Mouse (Mus musculus) forebrain, embryonic 16.5 days (tissue): Measurements from ENCODE around the gene Dennd6b. TPM values are rescaled to one million over a fixed set of nuclear protein-coding genes. Genes with fewer than 3 reads are reported as not detected.

ENCODE experiments used
- microRNA-seq: library from miRNA; unstranded; fragments of <30 nt; microRNA quantifications from one replicate; pipeline ENCODE4, GENCODE M21; 2017
- polyA plus RNA-seq: library from polyadenylated mRNA; unstranded; fragments of >200 nt; fragmentation: Nextera tagmentation; extraction: Ambion mirVana; gene quantifications from 2 replicates; pipeline ENCODE4 v1.2.1, GENCODE M21; 2015

Dennd6b gene
- polyA plus RNA-seq, 1 experiment from 2014 or later: 83.2 TPM

Small RNAs within 50 kb of the gene (microRNA-seq; reads per million reads assigned to microRNA genes)
- gene Mir6958: 5.8 reads per million, percentile 24 among the genes with 10 or more reads in this experiment
- not detected for gene Mir7118

Other genes starting within 250 kb of the Dennd6b start
- 0.07 and 0.08 TPM in 2 replicates for gene Ttll8, start 242.1 kb downstream of the Dennd6b start, polyA plus RNA-seq
- 33.5 and 36.4 TPM in 2 replicates for gene Mlc1, start 217.5 kb downstream of the Dennd6b start, polyA plus RNA-seq
- not detected in 2 replicates for gene Mov10l1, start 213.6 kb downstream of the Dennd6b start, polyA plus RNA-seq
- 2.6 and 4.9 TPM in 2 replicates for gene Panx2, start 136.8 kb downstream of the Dennd6b start, polyA plus RNA-seq
- gene Trabd, start 121.4 kb downstream of the Dennd6b start, polyA plus RNA-seq: 36.2 and 39.8 TPM in 2 replicates
- 22.2 and 24.2 TPM in 2 replicates for gene Selenoo, start 107.4 kb downstream of the Dennd6b start, polyA plus RNA-seq
- 16.8 and 22.1 TPM in 2 replicates for gene Tubgcp6, start 73.4 kb downstream of the Dennd6b start, polyA plus RNA-seq
- 39.5 and 46.0 TPM in 2 replicates for gene Hdac10, start 67.8 kb downstream of the Dennd6b start, polyA plus RNA-seq
- 4.1 and 5.7 TPM in 2 replicates for gene Mapk12, start 55.8 kb downstream of the Dennd6b start, polyA plus RNA-seq
- 39.1 and 46.8 TPM in 2 replicates for gene Mapk11, start 46.9 kb downstream of the Dennd6b start, polyA plus RNA-seq
- 112 and 126 TPM in 2 replicates for gene Plxnb2, start 15.7 kb downstream of the Dennd6b start, polyA plus RNA-seq
- gene Ppp6r2, start 15.1 kb upstream of the Dennd6b start, polyA plus RNA-seq: 77.8 and 90.8 TPM in 2 replicates
- 81.8 and 97.2 TPM in 2 replicates for gene Sbf1, start 118.8 kb upstream of the Dennd6b start, polyA plus RNA-seq
- gene Adm2, start 126.2 kb upstream of the Dennd6b start, polyA plus RNA-seq: not detected in 2 replicates
- not detected in 2 replicates for gene Miox, start 137.9 kb upstream of the Dennd6b start, polyA plus RNA-seq
- 29.5 and 32.3 TPM in 2 replicates for gene Lmf2, start 159.2 kb upstream of the Dennd6b start, polyA plus RNA-seq
- 138 and 140 TPM in 2 replicates for gene Ncaph2, start 159.2 kb upstream of the Dennd6b start, polyA plus RNA-seq
- 10.1 and 14.1 TPM in 2 replicates for gene Sco2, start 177.3 kb upstream of the Dennd6b start, polyA plus RNA-seq
- 1.7 and 2.6 TPM in 2 replicates for gene Tymp, start 180.5 kb upstream of the Dennd6b start, polyA plus RNA-seq
- gene Odf3b, start 182.8 kb upstream of the Dennd6b start, polyA plus RNA-seq: 1.9 and 3.3 TPM in 2 replicates
- not detected in 2 replicates for gene Klhdc7b, start 188.4 kb upstream of the Dennd6b start, polyA plus RNA-seq
- gene Syce3, start 214.0 kb upstream of the Dennd6b start, polyA plus RNA-seq: not detected in 2 replicates
- 1.2 and 1.8 TPM in 2 replicates for gene Cpt1b, start 229.4 kb upstream of the Dennd6b start, polyA plus RNA-seq
- 5.2 and 7.0 TPM in 2 replicates for gene C730034F03Rik, start 233.1 kb upstream of the Dennd6b start, polyA plus RNA-seq
- not detected in 2 replicates for gene Gm44502, start 233.2 kb upstream of the Dennd6b start, polyA plus RNA-seq
- gene Chkb, start 233.4 kb upstream of the Dennd6b start, polyA plus RNA-seq: 77.7 and 79.3 TPM in 2 replicates